Mouse (Mus musculus) neural tube, embryonic 11.5 days (tissue): ENCODE measurements at regions not wholly inside any gene's neighbourhood (a gene's known extent, or its start where the extent isn't known, plus 50 kb on each side); places are given as distances from the start of the nearest gene placed in this dataset.

Experiments used
- ATAC-seq: fragments of 200-750 bp; cut with Nextera tagmentation; 2 replicates; pipeline ENCODE4 v1.8.0; 2017; ENCODE audit warnings: moderate number of reproducible peaks, mild to moderate bottlenecking, moderate TSS enrichment, moderate library complexity; ENCODE audit not compliant: insufficient read depth, low FRiP score, low TSS enrichment
- DNase-seq: peaks from one replicate; pipeline ENCODE4 v3.0.0-alpha.2; 2015; ENCODE audit warnings: low spot score
- H3K27ac ChIP-seq: fragments of 300-500 bp; sonication (generic); 2 replicates; pipeline ENCODE4 v1.5.1; 2014; ENCODE audit warnings: low read depth, mild to moderate bottlenecking, low read length
- H3K27me3 ChIP-seq: fragments of 300-500 bp; sonication (generic); 2 replicates; pipeline ENCODE4 v1.6.1; 2014; ENCODE audit warnings: mild to moderate bottlenecking, low read length, mixed read lengths; ENCODE audit not compliant: control insufficient read depth, insufficient read depth
- H3K36me3 ChIP-seq: fragments of 300-500 bp; sonication (generic); 2 replicates; pipeline ENCODE4 v1.6.1; 2014; ENCODE audit warnings: mild to moderate bottlenecking, low read length, moderate library complexity, mixed read lengths; ENCODE audit not compliant: control insufficient read depth, insufficient read depth
- H3K4me1 ChIP-seq: fragments of 300-500 bp; sonication (generic); 2 replicates; pipeline ENCODE4 v1.6.1; 2014; ENCODE audit warnings: low read length, mixed read lengths; ENCODE audit not compliant: control insufficient read depth, insufficient read depth
- H3K4me2 ChIP-seq: fragments of 300-500 bp; sonication (generic); 2 replicates; pipeline ENCODE4 v1.6.1; 2014; ENCODE audit warnings: low read depth, mild to moderate bottlenecking, moderate library complexity
- H3K4me3 ChIP-seq: fragments of 300-500 bp; sonication (generic); 2 replicates; pipeline ENCODE4 v1.5.1; 2014; ENCODE audit warnings: low read depth, low read length
- H3K9ac ChIP-seq: fragments of 300-500 bp; sonication (generic); 2 replicates; pipeline ENCODE4 v1.6.1; 2014; ENCODE audit warnings: mild to moderate bottlenecking, low read length
- H3K9me3 ChIP-seq: fragments of 300-500 bp; sonication (generic); 2 replicates; pipeline ENCODE4 v1.6.1; 2016; ENCODE audit warnings: low read length; ENCODE audit not compliant: control insufficient read depth
- WGBS: fragments of 180-500 bp; shearing (Covaris S2); extraction: QIAGEN DNeasy Blood & Tissue Kit; methylation state at CpG from one replicate; pipeline ENCODE4 v1.1.7; 2014; 5-methylcytosine and 5-hydroxymethylcytosine counted together

GRCm38 (mm10) chr12:109947886-109948433 lies 330.9 kb upstream of the Dio3 start:
- peak overlapping the region; percentile 81 for H3K27ac ChIP-seq
- no peak overlapping the region for H3K4me2 ChIP-seq
- peaks cover 16% of the 10 kb centered on the region for H3K4me1 ChIP-seq
- no peak overlapping the region for H3K4me3 ChIP-seq
- H3K36me3 ChIP-seq = no peaks in the 10 kb centered on the region
- H3K9me3 ChIP-seq = no peaks in the 10 kb centered on the region
- H3K27me3 ChIP-seq = no peaks in the 10 kb centered on the region
- no peak overlapping the region for H3K9ac ChIP-seq
- DNase-seq (no peak), ATAC-seq (peak; percentile 64; the same call in 1 of the 2 replicates)
- WGBS = 18% methylated on average over 7 of the region's 7 CpGs

- H3K4me1 ChIP-seq = peaks cover 16% of the 10 kb centered on the region
- H3K27me3 ChIP-seq = no peaks in the 10 kb centered on the region
- H3K9me3 ChIP-seq = no peaks in the 10 kb centered on the region
- no peaks in the 10 kb centered on the region for H3K36me3 ChIP-seq
- peak overlapping the region; percentile 81 for H3K27ac ChIP-seq
- H3K9ac ChIP-seq = peak overlapping the region; percentile 44; the same call in 1 of the 2 replicates
- ATAC-seq = peak; percentile 90
- no peak overlapping the region for H3K4me3 ChIP-seq
- DNase-seq = peak; percentile 75
- 8% methylated on average over 15 of the region's 16 CpGs for WGBS
- H3K4me2 ChIP-seq = no peak overlapping the region
These were observed 330.4 kb upstream of the Dio3 start for GRCm38 (mm10) chr12:109948434-109948984.

GRCm38 (mm10) chr12:109949231-109949965 lies 329.5 kb upstream of the Dio3 start:
- no peak for ATAC-seq
- peak; percentile 53 for DNase-seq
- Histone ChIP-seq H3K4me1 (peaks cover 16% of the 10 kb centered on the region), H3K4me2 (no peak overlapping the region), H3K27me3 (no peaks in the 10 kb centered on the region), H3K4me3 (no peak overlapping the region), H3K9me3 (no peaks in the 10 kb centered on the region), H3K9ac (no peak overlapping the region; the same call in 1 of the 2 replicates), H3K27ac (peak overlapping the region; percentile 81), H3K36me3 (no peaks in the 10 kb centered on the region)
- 69% methylated on average over 17 of the region's 17 CpGs for WGBS

GRCm38 (mm10) chr12:109950632-109951031 lies 328.2 kb upstream of the Dio3 start:
- ATAC-seq = no peak

GRCm38 (mm10) chr12:109951473-109951872 lies 327.4 kb upstream of the Dio3 start:
- no peak overlapping the region for H3K4me2 ChIP-seq
- H3K9me3 ChIP-seq = no peaks in the 10 kb centered on the region
- H3K9ac ChIP-seq = no peak overlapping the region
- peaks cover 16% of the 10 kb centered on the region for H3K4me1 ChIP-seq
- no peaks in the 10 kb centered on the region for H3K27me3 ChIP-seq
- H3K36me3 ChIP-seq = no peaks in the 10 kb centered on the region
- no peak overlapping the region for H3K4me3 ChIP-seq
- DNase-seq = no peak
- 86% methylated on average over 12 of the region's 12 CpGs for WGBS
- ATAC-seq = no peak
- H3K27ac ChIP-seq = no peak overlapping the region

More at GRCm38 (mm10) chr12:109950632-109951031, 328.2 kb upstream of the Dio3 start:
- Histone ChIP-seq H3K4me2 (no peak overlapping the region), H3K4me1 (peaks cover 16% of the 10 kb centered on the region), H3K36me3 (no peaks in the 10 kb centered on the region), H3K9me3 (no peaks in the 10 kb centered on the region), H3K27me3 (no peaks in the 10 kb centered on the region), H3K4me3 (no peak overlapping the region), H3K27ac (no peak overlapping the region), H3K9ac (no peak overlapping the region)
- DNase-seq = no peak
- 51% methylated on average over 6 of the region's 6 CpGs for WGBS

- DNase-seq = no peak
- Histone ChIP-seq H3K9me3 (no peaks in the 10 kb centered on the region), H3K9ac (no peak overlapping the region), H3K27me3 (no peaks in the 10 kb centered on the region), H3K4me1 (peaks cover 16% of the 10 kb centered on the region), H3K27ac (no peak overlapping the region), H3K36me3 (no peaks in the 10 kb centered on the region), H3K4me2 (no peak overlapping the region), H3K4me3 (no peak overlapping the region)
- 88% methylated on average over 10 of the region's 10 CpGs for WGBS
- ATAC-seq = no peak
These were observed 326.9 kb upstream of the Dio3 start for GRCm38 (mm10) chr12:109951884-109952456.

GRCm38 (mm10) chr12:109952933-109953332 lies 325.9 kb upstream of the Dio3 start:
- 71% methylated on average over 3 of the region's 3 CpGs for WGBS
- H3K9ac ChIP-seq = no peak overlapping the region
- no peak overlapping the region for H3K27ac ChIP-seq
- no peaks in the 10 kb centered on the region for H3K9me3 ChIP-seq
- no peak for ATAC-seq
- no peak for DNase-seq
- H3K36me3 ChIP-seq = no peaks in the 10 kb centered on the region
- no peak overlapping the region for H3K4me2 ChIP-seq
- H3K27me3 ChIP-seq = no peaks in the 10 kb centered on the region
- no peak overlapping the region for H3K4me3 ChIP-seq
- H3K4me1 ChIP-seq = peaks cover 14% of the 10 kb centered on the region

- DNase-seq = no peak
- Histone ChIP-seq H3K9me3 (no peaks in the 10 kb centered on the region), H3K36me3 (no peaks in the 10 kb centered on the region), H3K4me2 (no peak overlapping the region), H3K4me1 (no peaks in the 10 kb centered on the region), H3K4me3 (no peak overlapping the region), H3K27me3 (0 out of 2 replicates have a peak, but pooled peaks cover 2% of the 10 kb centered on the region), H3K9ac (no peak overlapping the region), H3K27ac (no peak overlapping the region)
- ATAC-seq = no peak
- 80% methylated on average over 3 of the region's 3 CpGs for WGBS
These were observed 321.6 kb upstream of the Dio3 start for GRCm38 (mm10) chr12:109957305-109957704.
